Mouse (Mus musculus) liver, embryonic 12.5 days (tissue): ENCODE measurements at regions not wholly inside any gene's neighbourhood (a gene's known extent, or its start where the extent isn't known, plus 50 kb on each side); places are given as distances from the start of the nearest gene placed in this dataset.

ENCODE experiments used
- ATAC-seq: fragments of 200-750 bp; cut with Nextera tagmentation; 2 replicates; pipeline ENCODE4 v1.8.0; 2017; ENCODE audit warnings: moderate number of reproducible peaks, mild to moderate bottlenecking, moderate library complexity
- H3K27ac ChIP-seq: fragments of 300-500 bp; sonication (generic); 2 replicates; pipeline ENCODE4 v1.5.1; 2016; ENCODE audit warnings: mild to moderate bottlenecking
- H3K27me3 ChIP-seq: fragments of 300-500 bp; sonication (generic); replicated peaks from 2 replicates; pipeline ENCODE4 v1.6.1; 2016; ENCODE audit warnings: mild to moderate bottlenecking, moderate library complexity
- H3K36me3 ChIP-seq: fragments of 300-500 bp; sonication (generic); 2 replicates; pipeline ENCODE4 v1.6.1; 2016; ENCODE audit warnings: mild to moderate bottlenecking, moderate library complexity
- H3K4me1 ChIP-seq: fragments of 300-500 bp; sonication (generic); 2 replicates; pipeline ENCODE4 v1.6.1; 2016
- H3K4me2 ChIP-seq: fragments of 300-500 bp; sonication (generic); 2 replicates; pipeline ENCODE4 v1.6.1; 2016; ENCODE audit warnings: mild to moderate bottlenecking, moderate library complexity
- H3K4me3 ChIP-seq: fragments of 300-500 bp; sonication (generic); 2 replicates; pipeline ENCODE4 v1.5.1; 2016; ENCODE audit warnings: mild to moderate bottlenecking, moderate library complexity
- H3K9ac ChIP-seq: fragments of 300-500 bp; sonication (generic); 2 replicates; pipeline ENCODE4 v1.6.1; 2016; ENCODE audit warnings: mild to moderate bottlenecking, moderate library complexity
- H3K9me3 ChIP-seq: fragments of 300-500 bp; sonication (generic); replicated peaks from 2 replicates; pipeline ENCODE4 v1.6.1; 2016; ENCODE audit warnings: mild to moderate bottlenecking, moderate library complexity
- WGBS: fragments of 180-500 bp; shearing (Covaris S2); methylation state at CpG from one replicate; pipeline ENCODE4 v1.1.7; 2016; ENCODE audit not compliant: insufficient replicate concordance; 5-methylcytosine and 5-hydroxymethylcytosine counted together

- 44% methylated on average over 4 of the region's 4 CpGs for WGBS
- Histone ChIP-seq H3K9me3 (no peaks in the 10 kb centered on the region), H3K9ac (no peak overlapping the region), H3K4me3 (no peak overlapping the region), H3K36me3 (no peaks in the 10 kb centered on the region), H3K4me1 (no peaks in the 10 kb centered on the region), H3K27ac (no peak overlapping the region), H3K27me3 (no peaks in the 10 kb centered on the region), H3K4me2 (no peak overlapping the region)
- ATAC-seq, result no peak
Measured at GRCm38 (mm10) chr12:104557761-104558160, 84.6 kb upstream of the Gsc start.

GRCm38 (mm10) chr12:104557307-104557706 lies 84.2 kb upstream of the Gsc start:
- Histone ChIP-seq H3K4me1 (no peaks in the 10 kb centered on the region), H3K4me2 (no peak overlapping the region), H3K4me3 (no peak overlapping the region), H3K9me3 (no peaks in the 10 kb centered on the region), H3K36me3 (no peaks in the 10 kb centered on the region), H3K27me3 (no peaks in the 10 kb centered on the region), H3K27ac (no peak overlapping the region), H3K9ac (no peak overlapping the region)
- ATAC-seq, result no peak
- 68% methylated on average over 10 of the region's 10 CpGs for WGBS

DNA sequence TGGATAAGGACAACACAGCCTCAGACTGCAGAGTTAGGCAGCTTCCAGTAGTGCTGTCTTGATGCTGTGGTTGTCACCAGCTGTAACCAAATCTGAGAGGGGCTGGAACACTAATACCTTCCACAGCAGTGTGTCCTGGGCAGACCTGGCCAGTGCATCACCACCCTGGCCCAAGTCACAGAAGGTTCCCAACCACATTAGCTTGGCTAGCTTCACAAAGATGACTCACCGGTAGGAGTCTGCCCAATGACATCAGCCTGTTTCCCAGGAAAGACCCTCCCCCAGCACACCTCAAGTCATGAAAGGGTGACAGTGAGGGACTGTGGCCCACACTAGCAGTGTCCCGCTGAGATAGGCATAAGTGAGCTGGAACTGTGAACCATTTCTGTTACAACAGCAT lies 75.5 kb upstream of the Gsc start:
- Histone ChIP-seq H3K4me1 (no peaks in the 10 kb centered on the region), H3K4me3 (no peak overlapping the region), H3K27me3 (no peaks in the 10 kb centered on the region), H3K4me2 (no peak overlapping the region), H3K9me3 (no peaks in the 10 kb centered on the region), H3K36me3 (no peaks in the 10 kb centered on the region), H3K9ac (no peak overlapping the region), H3K27ac (no peak overlapping the region)
- ATAC-seq, result no peak
- WGBS, result 70% methylated on average over 2 of the region's 2 CpGs

DNA sequence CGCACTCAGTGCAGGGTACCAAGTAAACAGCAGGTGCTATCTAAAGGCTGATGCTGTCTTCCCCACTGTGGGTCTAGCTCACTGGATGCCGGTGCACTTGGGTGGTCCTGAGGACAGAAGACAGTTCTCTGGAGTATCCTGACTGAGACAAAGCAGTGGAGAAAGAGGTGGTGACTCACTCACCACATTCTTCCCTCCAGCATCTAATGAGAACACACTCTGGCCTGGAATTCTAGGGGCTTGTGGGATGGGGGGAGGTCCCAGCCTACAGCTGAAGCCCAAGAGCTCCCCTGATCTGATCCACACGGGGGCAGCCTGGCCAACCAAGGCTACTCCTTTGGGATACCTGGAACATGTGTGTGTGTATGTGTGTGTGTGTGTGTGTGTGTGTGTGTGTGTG lies 74.4 kb upstream of the Gsc start:
- Histone ChIP-seq H3K27me3 (no peaks in the 10 kb centered on the region), H3K4me2 (no peak overlapping the region), H3K4me3 (no peak overlapping the region), H3K4me1 (no peaks in the 10 kb centered on the region), H3K9ac (no peak overlapping the region), H3K27ac (no peak overlapping the region), H3K36me3 (no peaks in the 10 kb centered on the region), H3K9me3 (no peaks in the 10 kb centered on the region)
- 58% methylated on average over 3 of the region's 3 CpGs for WGBS
- no peak for ATAC-seq

GRCm38 (mm10) chr12:104545993-104546769 lies 73.1 kb upstream of the Gsc start:
- H3K4me1 ChIP-seq, result no peaks in the 10 kb centered on the region
- no peak for ATAC-seq
- no peaks in the 10 kb centered on the region for H3K27me3 ChIP-seq
- H3K36me3 ChIP-seq, result no peaks in the 10 kb centered on the region
- no peak overlapping the region for H3K9ac ChIP-seq
- no peak overlapping the region for H3K4me3 ChIP-seq
- H3K27ac ChIP-seq, result no peak overlapping the region
- no peaks in the 10 kb centered on the region for H3K9me3 ChIP-seq
- WGBS, result 78% methylated on average over 20 of the region's 20 CpGs
- H3K4me2 ChIP-seq, result no peak overlapping the region

DNA sequence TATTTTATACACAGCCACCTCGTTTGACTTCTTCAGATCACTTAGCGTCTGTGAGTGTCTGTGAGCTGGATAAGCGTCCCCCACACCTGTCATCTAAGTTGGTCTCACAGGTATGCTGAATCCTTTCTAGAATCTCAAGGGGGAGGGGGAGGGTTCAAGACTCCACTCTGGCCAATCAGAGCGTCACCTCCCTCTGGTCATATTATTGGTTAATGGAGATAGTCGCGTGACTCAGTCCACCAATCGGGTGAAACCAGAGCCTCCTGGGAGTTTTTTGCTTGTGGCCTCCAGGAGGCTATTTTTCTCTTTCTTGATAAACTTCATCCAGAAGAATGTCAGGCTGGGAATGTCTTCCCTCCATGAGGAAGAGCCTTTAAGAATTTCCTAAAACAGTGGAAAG lies 66.8 kb upstream of the Gsc start:
- 77% methylated on average over 7 of the region's 7 CpGs for WGBS
- Histone ChIP-seq H3K4me1 (no peaks in the 10 kb centered on the region), H3K4me2 (no peak overlapping the region), H3K9ac (no peak overlapping the region), H3K4me3 (no peak overlapping the region), H3K27ac (no peak overlapping the region), H3K36me3 (no peaks in the 10 kb centered on the region), H3K27me3 (no peaks in the 10 kb centered on the region), H3K9me3 (no peaks in the 10 kb centered on the region)
- no peak for ATAC-seq

DNA sequence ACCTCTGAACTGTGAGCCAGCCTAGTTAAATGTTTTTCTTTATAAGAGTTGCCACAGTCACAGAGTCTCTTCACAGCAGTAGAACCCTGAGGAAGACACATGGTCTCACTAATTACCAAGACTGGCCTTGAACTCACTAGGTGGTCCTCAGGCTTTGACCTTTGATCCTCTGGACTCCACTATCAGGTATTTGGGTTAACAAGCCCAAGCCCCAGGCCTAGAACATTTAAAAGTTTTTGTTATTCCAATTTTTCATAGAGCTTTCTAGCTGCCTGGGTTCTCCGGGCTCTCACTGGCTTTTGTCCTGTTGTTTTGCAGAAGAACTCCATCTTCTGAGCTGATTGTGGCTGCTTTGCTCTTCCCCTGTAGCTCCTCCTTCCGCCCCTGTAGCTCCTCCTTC lies 65.3 kb upstream of the Gsc start:
- no peaks in the 10 kb centered on the region for H3K27me3 ChIP-seq
- ATAC-seq, result no peak
- WGBS, result 65% methylated on average over 2 of the region's 2 CpGs

GRCm38 (mm10) chr12:104531512-104532447 lies 58.6 kb upstream of the Gsc start:
- Histone ChIP-seq H3K27me3 (peaks cover 7% of the 10 kb centered on the region; the same call in 1 of the 2 replicates), H3K4me3 (no peak overlapping the region), H3K4me1 (no peaks in the 10 kb centered on the region), H3K27ac (no peak overlapping the region), H3K4me2 (no peak overlapping the region), H3K9me3 (no peaks in the 10 kb centered on the region), H3K9ac (no peak overlapping the region), H3K36me3 (no peaks in the 10 kb centered on the region)
- 29% methylated on average over 29 of the region's 29 CpGs for WGBS
- ATAC-seq, result no peak

More for the DNA sequence above, 65.3 kb upstream of the Gsc start:
- Histone ChIP-seq H3K36me3 (no peaks in the 10 kb centered on the region), H3K9ac (no peak overlapping the region), H3K4me3 (no peak overlapping the region), H3K27ac (no peak overlapping the region), H3K9me3 (no peaks in the 10 kb centered on the region), H3K4me2 (no peak overlapping the region), H3K4me1 (no peaks in the 10 kb centered on the region)

GRCm38 (mm10) chr12:104530586-104530985 lies 57.5 kb upstream of the Gsc start:
- ATAC-seq, result no peak
- WGBS, result 59% methylated on average over 4 of the region's 4 CpGs
- Histone ChIP-seq H3K27me3 (peaks cover 7% of the 10 kb centered on the region; the same call in 1 of the 2 replicates), H3K27ac (no peak overlapping the region), H3K4me2 (no peak overlapping the region), H3K4me3 (no peak overlapping the region), H3K9me3 (0 out of 2 replicates have a peak, but pooled peaks cover 3% of the 10 kb centered on the region), H3K36me3 (no peaks in the 10 kb centered on the region), H3K9ac (no peak overlapping the region), H3K4me1 (no peaks in the 10 kb centered on the region)
